Comparison of ENCODE assay signal across 8 mouse cellular contexts in the genomic region with DNA sequence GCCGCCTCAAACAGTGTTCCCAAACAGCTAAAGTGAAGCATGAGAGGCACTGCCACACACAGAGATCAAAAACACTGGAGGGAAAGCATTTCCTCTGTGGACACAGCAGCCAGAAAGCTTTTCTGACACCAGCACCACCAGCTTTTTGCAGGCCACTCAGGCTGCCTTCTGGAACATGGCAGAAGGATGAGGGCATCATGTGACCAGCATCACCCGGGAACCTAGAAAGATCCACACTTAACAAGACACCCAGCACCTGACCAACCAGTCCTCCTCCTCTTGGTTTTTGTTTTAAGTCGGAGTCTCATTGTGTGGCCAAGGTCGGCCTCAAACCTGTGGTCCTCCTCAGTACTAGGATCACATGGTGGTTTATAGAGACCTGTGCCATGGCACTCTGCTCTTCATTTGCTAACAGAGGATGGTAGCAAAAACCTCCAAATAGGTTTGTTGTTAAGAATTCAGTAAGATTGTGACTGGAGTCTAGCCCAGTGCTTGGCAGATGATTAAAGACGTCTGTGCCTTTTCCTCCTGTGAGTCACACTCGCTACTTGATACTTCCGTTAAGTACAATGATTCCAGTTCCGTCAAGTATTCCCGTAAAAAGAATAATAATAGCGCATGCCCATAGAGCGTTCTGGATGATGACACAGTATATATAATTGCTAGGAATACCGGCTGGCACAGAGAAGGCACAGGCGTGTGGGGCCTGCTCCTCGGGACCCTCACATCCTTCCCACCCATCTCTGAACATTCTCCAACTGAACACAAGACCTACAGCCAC. TPM values are rescaled to one million over a fixed set of nuclear protein-coding genes. Genes with fewer than 3 reads are reported as not detected.
DNase-seq lines count a peak whose midpoint lies in the region; ATAC-seq and TF ChIP-seq lines count a peak whose summit lies in the region.

No protein-coding gene starts in this region.

- H3K4me2 ChIP-seq in forebrain, embryonic 12.5 days = no peak overlapping the region
- H3K4me2 ChIP-seq in kidney, embryonic 16.5 days (replicated peaks; ENCODE audit: low read depth, low read length) = 0 out of 2 replicates have a peak overlapping the region, but pooled peaks have one; percentile 2
- H3K4me2 ChIP-seq in stomach, embryonic 16.5 days (ENCODE audit: low read depth, low read length) = no peak overlapping the region

- no peaks in the 10 kb centered on the region for H3K27me3 ChIP-seq in forebrain, embryonic 12.5 days
- H3K27me3 ChIP-seq in forebrain, embryonic 10.5 days (ENCODE audit: poor library complexity, severe bottlenecking) = no peaks in the 10 kb centered on the region
- H3K27me3 ChIP-seq in testis, adult 2 months (ENCODE audit: control insufficient read depth, insufficient read depth, low read length) = no peaks in the 10 kb centered on the region
- no peaks in the 10 kb centered on the region for H3K27me3 ChIP-seq in kidney, embryonic 16.5 days (ENCODE audit: insufficient read depth, low read length)
- H3K27me3 ChIP-seq in stomach, embryonic 16.5 days (ENCODE audit: control insufficient read depth, insufficient read depth, low read length) = no peaks in the 10 kb centered on the region

- H3K36me3 ChIP-seq in forebrain, embryonic 12.5 days (replicated peaks) = no peaks in the 10 kb centered on the region
- no peaks in the 10 kb centered on the region for H3K36me3 ChIP-seq in forebrain, embryonic 10.5 days (replicated peaks)
- no peaks in the 10 kb centered on the region for H3K36me3 ChIP-seq in testis, adult 2 months (ENCODE audit: control insufficient read depth, insufficient read depth, low read length)
- H3K36me3 ChIP-seq in kidney, embryonic 16.5 days (ENCODE audit: insufficient read depth, low read length) = no peaks in the 10 kb centered on the region
- H3K36me3 ChIP-seq in stomach, embryonic 16.5 days (ENCODE audit: control insufficient read depth, insufficient read depth, low read length) = no peaks in the 10 kb centered on the region

- TF ChIP-seq POLR2A in testis, adult 2 months (IDR thresholded peaks at IDR 0.05; ENCODE audit: control insufficient read depth, low read depth, low read length) = no peak

- H3K4me1 ChIP-seq in forebrain, embryonic 12.5 days = 0 out of 2 replicates have a peak, but pooled peaks cover 4% of the 10 kb centered on the region
- no peaks in the 10 kb centered on the region; the same call in 1 of the 2 replicates for H3K4me1 ChIP-seq in forebrain, embryonic 10.5 days
- H3K4me1 ChIP-seq in testis, adult 2 months (ENCODE audit: control insufficient read depth, insufficient read depth, low read length) = no peaks in the 10 kb centered on the region; the same call in 1 of the 2 replicates
- H3K4me1 ChIP-seq in kidney, embryonic 16.5 days (ENCODE audit: insufficient read depth, low read length) = peaks cover 26% of the 10 kb centered on the region
- peaks cover 17% of the 10 kb centered on the region for H3K4me1 ChIP-seq in stomach, embryonic 16.5 days (ENCODE audit: control insufficient read depth, insufficient read depth, low read length)

- ATAC-seq in forebrain, embryonic 12.5 days (ENCODE audit: low FRiP score) = no peak
- peak; percentile 62; the same call in 1 of the 2 replicates for ATAC-seq in kidney, embryonic 16.5 days (ENCODE audit: low FRiP score, low TSS enrichment)
- 0 out of 2 replicates have a peak, but pooled peaks have one; percentile 38 for ATAC-seq in stomach, embryonic 16.5 days (ENCODE audit: insufficient read depth, low FRiP score)
- ATAC-seq in inflammation-experienced regulatory T-cells, adult 6 months = no peak

- 0 out of 2 replicates have a peak overlapping the region, but pooled peaks have one; percentile 16 for H3K27ac ChIP-seq in forebrain, embryonic 12.5 days
- H3K27ac ChIP-seq in forebrain, embryonic 10.5 days = no peak overlapping the region
- H3K27ac ChIP-seq in testis, adult 2 months (ENCODE audit: control insufficient read depth, insufficient read depth, low read depth, low read length) = peak overlapping the region; percentile 39; the same call in 1 of the 2 replicates
- peak overlapping the region; percentile 61 for H3K27ac ChIP-seq in kidney, embryonic 16.5 days (ENCODE audit: low read length)
- peak overlapping the region; percentile 65 for H3K27ac ChIP-seq in stomach, embryonic 16.5 days (ENCODE audit: low read length)

- no peak for DNase-seq in forebrain, embryonic 10.5 days (ENCODE audit: extremely low spot score, low spot score)
- no peak for DNase-seq in testis, postnatal 14 days (ENCODE audit: low spot score)
- DNase-seq in thymus, postnatal 25 days = no peak

- H3K9ac ChIP-seq in forebrain, embryonic 12.5 days = no peak overlapping the region
- H3K9ac ChIP-seq in kidney, embryonic 16.5 days (replicated peaks; ENCODE audit: low read length) = no peak overlapping the region
- H3K9ac ChIP-seq in stomach, embryonic 16.5 days (ENCODE audit: low read length) = no peak overlapping the region

- WGBS in forebrain, embryonic 12.5 days = 83% methylated on average over 14 of the region's 14 CpGs
- 88% methylated on average over 14 of the region's 14 CpGs for WGBS in forebrain, embryonic 10.5 days
- 51% methylated on average over 14 of the region's 14 CpGs for WGBS in kidney, embryonic 16.5 days
- WGBS in stomach, embryonic 16.5 days = 63% methylated on average over 14 of the region's 14 CpGs

- no peak overlapping the region for H3K4me3 ChIP-seq in forebrain, embryonic 12.5 days (replicated peaks)
- H3K4me3 ChIP-seq in forebrain, embryonic 10.5 days = no peak overlapping the region
- H3K4me3 ChIP-seq in testis, adult 2 months (ENCODE audit: control insufficient read depth, low read depth, low read length) = no peak overlapping the region
- H3K4me3 ChIP-seq in kidney, embryonic 16.5 days (ENCODE audit: low read length) = no peak overlapping the region
- no peak overlapping the region for H3K4me3 ChIP-seq in stomach, embryonic 16.5 days (replicated peaks; ENCODE audit: low read length)

- H3K9me3 ChIP-seq in forebrain, embryonic 12.5 days = no peaks in the 10 kb centered on the region
- H3K9me3 ChIP-seq in forebrain, embryonic 10.5 days = no peaks in the 10 kb centered on the region
- no peaks in the 10 kb centered on the region for H3K9me3 ChIP-seq in kidney, embryonic 16.5 days (ENCODE audit: low read length)
- H3K9me3 ChIP-seq in stomach, embryonic 16.5 days (replicated peaks; ENCODE audit: control insufficient read depth, low read length) = no peaks in the 10 kb centered on the region

- no peak for TF ChIP-seq CTCF in testis, adult 2 months (IDR thresholded peaks at IDR 0.05; ENCODE audit: control insufficient read depth, insufficient read depth, insufficient replicate concordance, low read depth, low read length)

RNA-seq across cellular contexts. Expression of a gene that starts 51.8 kb away (rescaled TPM):
- polyA plus RNA-seq in forebrain, embryonic 12.5 days (2016; fragmentation: Nextera tagmentation; extraction: Ambion mirVana) = 30.8 and 31.6 TPM in 2 replicates
- 29.1 TPM in 2 replicates for polyA plus RNA-seq in forebrain, embryonic 10.5 days (2016; fragmentation: Nextera tagmentation; extraction: Ambion mirVana)
- 30.6 and 35.5 TPM in 2 replicates for polyA plus RNA-seq in testis, adult 2 months (2012; rRNA removed)
- 97.7 and 101 TPM in 2 replicates for polyA plus RNA-seq in kidney, embryonic 16.5 days (2015; fragmentation: Nextera tagmentation; extraction: Ambion mirVana)
- polyA plus RNA-seq in stomach, embryonic 16.5 days (2015; fragmentation: Nextera tagmentation; extraction: Ambion mirVana) = 99.2 and 106 TPM in 2 replicates
- 100 to 1,000 TPM; 197 to 297 (median 271) TPM for polyA plus RNA-seq in inflammation-experienced regulatory T-cells, adult 6 months (2017; shearing (Covaris generic))

Comparison
In these comparisons a context has a peak if more than half of its experiments do, and no peak if none do; other contexts are left out.
1. ATAC-seq: peak in kidney, embryonic 16.5 days (single experiment) and stomach, embryonic 16.5 days (single experiment); none in forebrain, embryonic 12.5 days (single experiment) and inflammation-experienced regulatory T-cells, adult 6 months (single experiment).